Mouse (Mus musculus): ENCODE data around the gene Stk11.
"Not testable (repeated sequence)": the region's sequence is repeated elsewhere in the genome, so short reads cannot be mapped to it uniquely, and the experiment has no call there.

Stk11 gene

DNA sequence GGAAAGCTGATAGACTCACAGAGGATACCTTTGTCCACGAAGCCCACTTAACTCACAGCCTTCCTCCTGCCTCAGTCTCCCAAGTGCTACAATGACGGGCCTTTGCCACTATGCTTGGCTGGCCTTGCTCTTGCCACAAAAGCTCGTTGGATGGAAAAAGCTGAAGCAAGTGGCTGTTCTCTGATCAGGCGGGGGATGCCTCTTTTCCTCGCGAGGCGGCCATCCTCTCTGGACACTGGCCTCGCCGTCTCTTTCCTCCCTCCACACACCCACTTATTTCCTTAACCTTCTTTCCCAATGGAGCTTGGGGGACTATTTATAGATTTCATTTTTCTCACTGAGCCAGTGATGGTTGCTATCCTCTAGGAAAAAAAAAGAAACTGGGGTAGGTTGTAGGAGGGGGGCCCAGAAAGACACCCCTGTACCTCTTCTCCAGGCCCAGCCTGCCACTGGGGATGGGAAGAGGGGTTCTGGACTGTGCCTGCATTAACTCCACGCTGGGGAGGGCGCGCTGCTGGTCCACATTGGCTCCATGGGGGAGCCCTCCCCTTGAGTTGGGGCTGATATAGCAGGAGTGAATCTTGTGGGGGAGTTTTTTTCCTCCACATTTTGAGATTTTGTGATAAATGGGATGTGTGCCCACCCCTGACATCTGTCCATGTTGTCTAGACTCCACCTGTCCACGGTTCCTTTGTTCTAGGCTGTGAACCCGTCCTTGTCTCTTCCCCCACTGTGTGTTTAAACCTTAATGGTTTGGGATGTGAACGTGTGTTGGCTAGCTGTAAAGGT, 41.7 kb downstream of the Stk11 start:
- no peak for DNase-seq (ENCODE audit: low spot score)

DNA sequence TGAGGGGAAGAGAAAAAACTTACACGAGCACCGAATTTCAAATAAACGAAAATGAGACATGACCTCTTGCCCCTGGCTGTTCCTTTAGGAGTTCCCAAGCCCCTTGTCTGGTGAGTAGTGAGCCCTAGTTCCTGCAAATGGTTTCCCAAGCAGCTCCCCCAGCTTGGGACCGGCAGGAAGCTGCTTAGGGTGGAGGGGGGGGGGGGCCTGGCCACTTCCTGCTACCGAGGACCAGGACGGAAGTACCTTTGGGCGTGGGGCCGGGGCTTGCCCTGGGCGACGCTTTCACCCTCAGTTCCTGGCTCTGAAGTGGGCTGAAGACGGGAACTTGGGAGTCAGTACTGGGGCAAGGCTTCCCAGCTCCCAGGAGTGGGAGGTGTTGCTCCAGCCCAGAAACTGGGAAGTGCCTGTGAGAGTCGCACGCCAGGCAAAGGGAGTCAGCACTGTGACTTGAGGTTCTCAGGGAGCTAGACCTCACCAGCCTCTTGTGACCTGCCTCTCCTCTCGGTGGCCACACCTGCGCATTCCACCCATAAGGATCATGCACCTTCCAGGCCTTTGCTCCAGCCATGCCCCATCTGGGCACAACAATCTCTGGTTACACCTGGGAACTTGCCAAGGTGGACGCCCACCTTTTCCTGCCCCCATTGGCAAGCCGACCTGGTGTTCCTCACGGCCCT, 42.8 kb downstream of the Stk11 start:
- no peak for DNase-seq (ENCODE audit: low spot score)

DNA sequence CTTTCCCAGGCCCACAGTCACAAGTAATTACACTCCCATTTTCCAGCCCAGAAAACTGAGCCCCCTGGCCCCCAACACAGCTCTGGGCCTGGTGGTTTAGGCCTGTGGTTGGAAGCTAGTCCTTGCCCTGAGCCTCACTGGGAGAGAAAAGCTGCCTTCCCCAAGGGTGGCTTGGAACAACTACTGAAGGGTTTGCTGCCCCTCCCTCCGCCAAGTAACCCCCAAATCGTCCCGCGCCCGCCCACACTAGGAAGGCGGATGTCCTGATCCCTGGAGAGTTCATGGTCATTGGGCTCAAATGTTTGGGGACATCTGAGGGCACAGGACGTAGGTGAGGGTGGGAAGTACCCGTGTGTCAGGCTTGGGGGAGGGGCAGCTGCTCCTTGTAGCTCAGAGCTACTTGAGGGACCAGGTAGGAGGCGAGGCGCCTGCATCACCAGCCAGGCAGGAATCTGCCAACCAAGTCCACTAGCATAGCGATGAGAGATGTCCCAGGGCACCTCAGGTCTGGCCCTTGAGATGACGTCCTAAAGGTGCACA, 43.5 kb downstream of the Stk11 start:
- DNase-seq (ENCODE audit: low spot score) = peak; percentile 80

DNA sequence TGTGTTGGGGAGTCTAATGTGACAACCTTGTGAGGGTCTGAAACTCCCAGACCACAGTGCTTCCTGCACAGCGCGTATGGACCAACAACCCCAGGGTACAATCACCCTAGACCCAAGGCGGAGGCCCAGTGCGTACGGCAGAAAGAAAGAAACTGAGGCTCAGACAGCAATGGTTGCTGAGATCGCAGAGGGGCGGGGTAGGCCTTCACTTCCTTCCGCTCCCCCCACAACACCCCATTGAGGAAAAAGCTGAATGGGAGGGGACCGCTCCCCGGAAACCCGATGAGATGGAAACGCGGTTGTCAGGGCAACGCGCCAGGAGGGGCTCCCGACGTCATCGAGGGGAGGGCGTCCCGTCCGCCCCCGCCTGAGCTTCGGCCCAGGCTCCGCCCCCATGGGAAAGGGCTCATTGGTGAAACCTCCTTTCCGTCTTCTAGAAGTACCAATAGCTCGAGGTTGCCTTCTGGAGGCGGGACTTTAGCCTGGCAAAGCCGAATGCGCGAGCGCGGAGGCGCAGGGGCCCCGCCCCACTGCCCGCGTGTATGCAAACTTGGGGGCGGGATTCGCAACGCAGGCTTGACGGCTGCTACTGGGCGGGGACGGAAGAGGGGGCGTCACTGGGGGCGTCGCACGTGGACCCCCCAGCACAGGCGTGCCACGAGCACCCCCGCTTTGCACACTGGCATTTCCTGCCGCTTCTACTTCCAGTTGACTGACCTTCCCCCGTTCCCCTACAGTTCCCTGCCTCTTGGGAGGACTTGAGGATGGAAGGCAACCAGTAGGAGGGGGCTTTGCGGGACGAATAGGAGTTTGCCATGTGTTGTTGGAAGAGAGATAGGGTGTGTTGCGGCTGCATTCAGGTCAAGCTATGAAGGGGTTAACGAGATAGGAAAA, 44.2 kb downstream of the Stk11 start:
- peak; percentile 99 for DNase-seq (ENCODE audit: low spot score)

DNA sequence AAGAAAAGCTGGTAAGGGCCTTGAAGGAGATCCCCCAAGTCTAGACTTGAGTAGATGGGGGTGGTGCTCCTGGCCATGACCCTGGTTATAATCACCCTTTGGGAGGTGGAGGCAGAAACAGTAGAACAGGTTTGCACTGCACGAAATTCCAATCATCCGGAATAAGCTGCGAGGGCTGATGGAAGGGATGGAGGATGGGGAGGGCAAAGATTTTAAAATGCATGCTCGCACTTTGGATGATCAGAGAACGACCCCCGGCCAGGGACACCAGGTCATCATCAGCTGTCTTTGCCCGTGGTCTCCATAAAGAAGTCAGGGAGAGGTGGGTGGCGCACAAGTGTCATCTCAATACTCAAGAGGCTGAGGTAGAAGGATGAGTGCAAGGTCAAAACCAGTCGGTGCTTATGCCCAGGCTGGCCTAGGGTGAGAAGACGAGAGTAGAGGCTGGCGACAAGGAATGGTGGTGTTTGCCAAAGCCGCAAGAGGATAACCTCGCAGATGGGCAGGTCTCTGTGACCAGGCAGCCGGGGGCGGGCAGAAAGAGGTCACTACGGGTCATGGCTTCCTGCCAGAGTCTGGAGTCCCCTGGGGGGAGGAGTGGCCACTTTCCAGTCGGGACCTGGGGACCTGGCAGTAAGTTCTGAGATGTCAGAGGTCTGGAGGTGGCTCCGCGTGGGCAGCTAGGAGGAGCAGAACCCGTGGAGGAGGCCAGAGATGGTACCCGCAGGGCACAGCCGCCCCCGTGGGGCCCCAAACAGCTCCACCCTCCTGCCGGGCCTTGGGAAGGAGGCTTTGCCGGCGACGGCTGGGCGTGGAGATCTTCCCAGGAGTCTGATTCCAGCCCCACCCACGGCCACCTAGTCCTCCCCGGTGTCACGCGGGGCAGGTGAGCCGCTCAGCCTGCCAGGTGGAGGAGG, 45.1 kb downstream of the Stk11 start:
- DNase-seq (ENCODE audit: low spot score) = peak; percentile 94

DNA sequence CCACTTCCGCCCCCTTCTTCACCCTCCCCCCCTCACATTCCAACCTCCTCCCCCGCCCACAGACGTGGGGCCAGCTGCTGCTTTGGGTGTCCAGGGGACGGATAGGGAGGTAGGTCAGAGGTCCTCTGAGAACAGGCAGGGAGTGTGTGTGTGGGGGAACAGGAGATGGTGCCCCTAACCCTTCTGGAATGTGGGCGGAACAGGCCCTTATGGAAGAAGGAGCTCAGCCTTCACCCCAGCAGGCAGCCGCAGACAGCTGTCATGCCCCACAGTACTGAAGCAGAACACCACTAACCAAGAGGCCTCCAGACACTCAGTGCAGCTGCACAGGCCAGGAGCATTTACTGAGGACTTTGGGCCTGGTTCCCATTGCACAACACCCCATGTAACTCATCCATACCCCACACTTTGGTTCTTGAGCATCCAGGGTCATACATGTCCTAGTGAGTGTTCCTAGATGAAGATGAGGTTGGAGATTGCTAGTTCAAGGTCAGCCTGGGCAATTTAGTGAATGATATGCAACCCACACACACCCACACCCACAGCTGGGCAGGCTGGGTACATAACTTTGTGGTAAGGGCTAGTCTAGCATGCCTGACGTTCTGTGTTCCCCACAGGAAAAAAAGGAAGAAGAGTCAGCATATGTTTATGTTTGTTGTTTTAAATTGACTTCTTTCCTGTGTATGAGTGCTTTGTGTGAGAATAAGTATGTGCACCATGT, 46.1 kb downstream of the Stk11 start:
- DNase-seq (ENCODE audit: low spot score) = no peak

DNA sequence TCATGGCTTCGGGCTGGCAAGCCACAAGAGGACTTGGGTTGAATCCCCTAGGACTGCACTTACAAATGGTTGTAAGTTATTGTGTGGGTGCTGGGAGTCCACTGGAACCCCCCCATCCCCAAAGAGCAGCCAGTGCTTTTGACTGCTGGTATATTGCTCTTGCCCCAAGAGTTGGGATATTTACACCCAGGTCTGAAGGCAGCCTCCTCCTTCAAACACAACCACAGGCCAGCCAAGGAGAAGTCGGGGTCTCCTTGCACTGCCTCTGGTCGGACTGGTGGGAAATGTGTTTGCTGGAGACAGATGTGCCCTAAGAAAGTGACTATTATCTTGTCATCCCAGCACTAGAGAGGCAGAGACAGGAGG, 46.6 kb downstream of the Stk11 start:
- no peak for DNase-seq (ENCODE audit: low spot score)

DNA sequence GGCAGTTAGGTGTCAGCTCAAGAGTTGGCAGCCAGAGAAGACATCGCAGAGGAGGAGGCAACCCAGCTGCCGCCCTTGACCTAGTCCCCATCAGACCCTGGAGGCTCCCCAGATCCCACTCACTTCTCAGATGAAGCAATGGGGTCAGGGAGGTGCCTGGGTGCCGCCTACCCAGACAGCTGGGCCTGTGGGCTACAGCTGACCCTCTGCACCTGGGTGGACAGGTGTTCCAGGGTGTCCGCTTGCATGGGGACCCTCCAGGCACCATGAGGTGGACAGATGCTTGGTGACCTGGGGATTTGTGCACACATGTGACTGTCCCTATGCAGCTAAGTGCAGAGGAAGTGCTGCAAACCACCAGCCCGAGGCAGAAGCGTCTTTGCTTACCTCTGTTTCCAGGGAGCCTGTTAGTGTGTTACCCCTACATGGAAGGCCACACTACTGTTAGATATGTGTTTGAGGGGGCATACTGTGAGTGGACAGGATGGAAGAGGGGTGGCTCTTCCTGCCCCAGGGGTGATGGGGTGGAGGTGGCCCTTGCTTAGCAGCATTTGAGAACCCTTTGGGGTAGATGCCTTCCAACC, 47.2 kb downstream of the Stk11 start:
- DNase-seq (ENCODE audit: low spot score) = no peak

DNA sequence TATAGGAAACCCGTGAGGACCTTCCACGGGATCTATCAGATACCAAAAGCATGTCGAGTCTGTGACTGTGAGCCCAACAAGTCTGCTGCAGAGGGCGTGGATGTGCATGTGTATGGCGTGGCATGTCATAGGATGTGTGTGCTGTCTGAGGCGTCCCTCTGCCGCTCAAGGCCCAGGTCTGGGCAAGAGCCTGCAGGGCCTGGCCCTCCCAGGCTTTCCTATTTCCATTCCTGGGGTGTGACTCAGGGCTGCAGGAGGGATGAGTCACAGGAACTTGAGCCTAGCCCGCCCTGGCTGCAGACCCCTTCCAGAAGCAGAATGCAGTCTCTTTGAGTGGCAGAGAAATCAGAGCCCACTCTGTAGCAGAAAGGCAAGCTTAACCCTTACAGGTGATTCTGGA, 48.1 kb downstream of the Stk11 start:
- no peak for DNase-seq (ENCODE audit: low spot score)

DNA sequence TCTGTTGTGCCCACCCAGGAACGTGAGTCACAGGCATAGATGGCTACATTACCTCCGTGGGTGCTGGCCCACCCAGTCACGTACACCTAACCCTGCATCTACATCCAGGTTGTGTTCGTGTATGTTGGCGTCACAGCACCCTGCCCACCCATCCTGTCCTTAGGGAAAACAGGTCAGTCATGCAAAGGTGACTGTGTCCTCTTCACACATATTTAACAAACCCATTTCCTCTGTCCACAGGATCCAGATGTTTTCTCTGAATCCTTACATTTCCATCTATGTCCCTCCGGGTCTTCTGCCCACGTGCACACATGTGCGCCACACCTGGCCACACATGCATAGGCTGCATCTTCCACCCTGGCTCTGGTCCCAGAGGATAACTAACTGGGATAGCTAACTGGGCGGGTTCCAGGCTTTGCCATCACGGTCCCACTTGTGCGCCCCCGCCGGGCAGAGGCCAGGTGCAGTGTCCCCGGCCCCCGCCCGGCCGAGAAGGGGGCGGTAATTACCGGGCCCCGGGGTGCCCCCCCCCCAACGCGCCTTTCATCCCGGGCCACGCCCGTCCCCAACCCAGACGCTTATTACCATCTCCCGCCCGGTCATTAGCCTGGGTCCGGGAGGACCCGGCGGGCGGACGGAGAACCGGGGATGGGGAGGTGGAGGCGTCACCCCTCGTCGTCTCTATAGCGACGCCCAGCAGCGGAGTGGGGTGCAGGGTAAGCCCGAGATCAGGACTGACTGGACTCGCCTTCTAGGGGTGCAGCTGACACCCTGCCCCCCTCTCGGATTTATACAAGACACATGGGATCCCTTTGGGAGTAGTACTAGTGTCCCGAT, 48.8 kb downstream of the Stk11 start:
- no peak for DNase-seq (ENCODE audit: low spot score)

DNA sequence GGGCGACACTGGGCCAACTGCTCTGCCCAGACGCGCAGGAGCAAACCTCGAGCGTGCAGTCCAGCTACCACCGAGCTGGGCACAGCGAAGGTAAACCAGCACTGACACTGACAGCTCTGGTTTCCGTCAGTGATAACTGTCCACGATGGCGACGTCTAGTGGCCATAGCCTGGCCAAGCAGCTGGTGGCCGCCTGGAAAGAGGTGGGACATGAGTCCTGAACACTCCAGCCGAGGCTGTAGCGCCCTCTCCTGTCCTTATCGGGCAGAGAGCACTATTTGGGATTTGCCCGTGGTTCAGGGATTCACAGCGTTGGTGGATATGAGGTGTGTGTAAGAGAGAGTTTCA, 49.4 kb downstream of the Stk11 start:
- peak; percentile 97 for DNase-seq (ENCODE audit: low spot score)

DNA sequence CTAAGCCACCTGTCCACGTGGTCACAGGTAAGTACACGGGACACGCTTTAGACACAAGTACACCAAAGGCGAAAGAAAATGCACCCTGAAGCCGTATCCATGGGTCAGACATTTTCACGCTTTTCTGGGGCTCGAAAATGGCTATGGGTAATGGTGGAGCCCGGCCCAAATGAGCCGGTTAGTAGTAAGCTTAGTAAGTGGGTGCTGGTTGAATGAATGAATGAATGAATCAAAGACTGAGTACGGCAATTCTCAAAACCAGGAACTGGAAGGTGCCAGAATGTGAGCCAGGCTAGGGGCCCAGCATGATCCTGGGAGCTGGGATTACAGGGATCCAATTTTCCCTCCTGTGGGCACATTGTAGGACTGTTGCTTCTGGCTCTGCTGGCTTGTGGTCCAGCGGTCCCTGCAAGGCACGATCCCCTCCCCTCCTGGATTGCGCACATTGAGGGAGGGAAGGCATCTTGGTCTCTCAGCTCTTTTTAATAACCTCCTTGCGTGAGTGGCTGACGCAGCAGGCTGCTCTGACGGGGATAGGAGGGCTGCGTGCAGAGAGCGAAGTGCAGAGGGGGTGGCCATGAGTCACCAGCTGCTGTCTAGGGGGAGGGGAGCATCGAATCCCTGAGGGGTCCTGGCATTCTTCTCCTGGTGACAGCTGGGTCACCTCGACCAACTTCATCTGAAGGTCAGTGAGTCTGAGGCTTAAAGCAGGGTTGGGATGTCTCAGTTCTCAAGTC, 50.0 kb downstream of the Stk11 start, which contains the start of gene Cirbp:
Gene Cirbp, plus strand, starts transcription at position 594 of the 737 bp plus-strand sequence.
- DNase-seq (ENCODE audit: low spot score) = no peak

DNA sequence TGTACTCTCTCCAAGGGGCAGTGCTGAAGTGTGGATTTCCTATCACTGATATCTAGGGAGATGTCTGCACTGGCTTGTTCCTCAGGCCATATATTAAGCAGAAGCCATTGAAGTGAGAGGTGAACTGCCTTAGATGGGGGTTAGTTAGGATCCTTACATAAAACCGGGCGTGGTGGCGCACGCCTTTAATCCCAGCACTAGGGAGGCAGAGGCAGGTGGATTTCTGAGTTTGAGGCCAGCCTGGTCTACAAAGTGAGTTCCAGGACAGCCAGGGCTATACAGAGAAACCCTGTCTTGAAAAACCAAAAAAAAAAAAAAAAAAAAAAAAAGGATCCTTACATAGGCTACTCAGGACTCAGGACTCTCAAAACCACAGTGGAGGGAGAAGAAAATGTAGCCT, 50.5 kb downstream of the Stk11 start:
- DNase-seq (ENCODE audit: low spot score) = not testable (repeated sequence)

DNA sequence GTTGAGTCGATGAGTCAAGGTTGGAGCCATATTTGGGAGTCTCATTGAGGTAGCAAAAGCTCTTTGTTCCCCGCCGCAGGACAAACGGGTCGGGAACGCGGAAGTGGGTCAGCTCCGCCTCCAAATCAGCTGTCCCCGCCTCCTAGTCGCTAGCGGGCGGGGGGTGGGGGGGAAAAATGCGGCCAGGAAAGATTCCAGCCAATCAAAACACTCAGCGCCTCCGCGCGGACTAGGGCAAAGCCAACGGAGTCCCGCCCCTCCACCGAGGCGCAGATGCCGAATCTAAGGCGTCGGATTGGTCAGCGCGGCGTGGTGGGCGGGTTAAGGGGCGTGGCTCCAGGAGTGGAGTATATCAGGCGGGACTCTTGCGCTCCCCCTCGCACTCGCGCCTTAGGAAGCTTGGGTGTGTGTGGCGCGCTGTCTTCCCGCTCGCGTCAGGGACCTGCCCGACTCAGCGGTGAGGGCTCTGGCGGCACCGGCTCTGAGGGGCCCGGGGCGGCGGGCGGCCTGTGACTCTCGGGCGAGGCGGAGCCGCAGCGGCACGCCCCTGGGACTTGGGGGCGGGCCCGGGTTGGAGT, 51.9 kb downstream of the Stk11 start:
- peak; percentile 100 for DNase-seq (ENCODE audit: low spot score)

DNA sequence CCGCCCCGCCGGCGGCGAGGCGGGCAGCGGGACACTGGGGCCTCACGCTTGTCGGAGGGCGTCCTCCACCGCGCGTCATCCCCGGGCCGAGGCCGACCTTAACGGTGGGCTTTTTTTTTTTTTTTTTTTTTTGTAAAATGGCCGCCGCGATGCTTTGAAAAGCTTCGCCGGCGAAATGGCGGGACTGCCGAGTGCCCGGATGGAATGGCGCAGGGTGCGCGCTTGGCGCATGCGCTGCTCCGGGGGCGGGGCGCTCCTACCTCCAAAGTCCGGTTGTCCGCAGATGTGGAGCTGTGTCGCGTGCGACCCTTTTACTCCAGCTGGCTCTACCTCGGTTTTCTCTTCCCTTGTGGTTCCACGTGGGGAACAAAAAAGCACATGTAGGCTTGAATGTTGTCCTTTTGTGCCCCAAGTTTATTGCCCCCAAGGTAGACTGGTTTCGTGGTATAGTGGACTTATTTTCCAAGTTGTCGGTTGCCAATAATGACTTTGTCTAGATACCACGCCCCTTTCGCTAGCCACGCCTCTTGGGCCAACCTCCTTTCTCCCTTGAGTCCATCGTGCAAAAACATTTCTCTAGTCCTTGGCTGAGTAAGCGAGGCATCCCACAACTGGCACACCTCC, 52.5 kb downstream of the Stk11 start:
- DNase-seq (ENCODE audit: low spot score) = peak; percentile 97

DNA sequence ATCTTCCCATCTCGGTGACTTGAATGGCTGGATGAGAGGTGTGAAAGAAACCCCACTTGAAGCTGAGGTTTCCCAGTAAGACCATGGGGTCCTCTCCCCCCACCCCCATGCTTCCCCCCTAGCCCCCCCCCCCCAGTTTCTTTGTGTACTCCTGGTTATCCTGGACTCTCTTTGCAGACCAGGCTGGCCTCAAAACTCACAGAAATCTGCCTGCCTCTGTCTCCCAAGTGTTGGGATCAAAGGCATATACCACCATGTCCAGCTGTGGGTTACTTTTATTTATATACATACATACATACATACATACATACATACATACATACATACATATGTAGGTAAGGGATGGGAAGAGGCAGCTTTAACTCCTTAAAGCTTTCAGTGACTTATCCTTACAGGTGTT, 53.5 kb downstream of the Stk11 start:
- DNase-seq (ENCODE audit: low spot score) = no peak

DNA sequence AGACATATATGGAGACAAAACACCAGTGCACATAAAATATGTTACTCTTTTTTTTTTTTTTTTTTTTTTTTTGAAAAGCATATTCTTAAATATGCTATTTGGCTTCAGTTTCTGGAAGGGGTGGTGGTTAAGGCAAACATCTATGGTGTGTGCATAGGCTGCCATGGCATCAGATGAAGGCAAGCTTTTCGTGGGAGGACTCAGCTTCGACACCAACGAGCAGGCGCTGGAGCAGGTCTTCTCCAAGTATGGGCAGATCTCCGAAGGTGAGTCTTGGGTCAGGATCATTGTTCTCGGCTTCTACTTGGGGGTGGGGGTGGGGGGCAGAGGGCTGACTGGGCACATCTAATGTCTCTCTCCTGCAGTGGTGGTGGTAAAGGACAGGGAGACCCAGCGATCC, 54.0 kb downstream of the Stk11 start:
- no peak for DNase-seq (ENCODE audit: low spot score)

DNA sequence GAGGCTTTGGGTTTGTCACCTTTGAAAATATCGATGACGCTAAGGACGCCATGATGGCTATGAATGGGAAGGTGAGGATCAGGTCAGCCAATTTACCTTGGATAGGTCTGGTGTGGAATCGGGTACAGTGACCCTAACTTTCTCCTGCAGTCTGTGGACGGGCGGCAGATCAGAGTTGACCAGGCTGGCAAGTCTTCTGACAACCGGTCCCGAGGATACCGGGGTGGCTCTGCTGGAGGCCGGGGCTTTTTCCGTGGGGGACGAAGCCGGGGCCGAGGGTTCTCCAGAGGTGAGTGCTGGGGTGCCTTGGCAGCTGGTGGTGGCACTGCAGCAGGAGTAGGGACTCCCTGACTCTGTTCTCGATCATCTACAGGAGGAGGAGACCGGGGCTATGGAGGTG, 54.4 kb downstream of the Stk11 start:
- DNase-seq (ENCODE audit: low spot score) = no peak

Data from testis, postnatal 10 days (tissue).